Mouse (Mus musculus) brain, embryonic 14.5 days (tissue): ENCODE measurements around the gene Fam189a1. TPM values are rescaled to one million over a fixed set of nuclear protein-coding genes. Genes with fewer than 3 reads are reported as not detected.

ENCODE experiments used
- DNase-seq: peaks from one replicate; pipeline ENCODE4 v3.0.0-alpha.2; 2011; ENCODE audit warnings: low read depth
- CTCF ChIP-seq: fragments of 200-500 bp; IDR thresholded peaks from 2 replicates; pipeline ENCODE4 v1.5.1; 2012; ENCODE audit warnings: inconsistent platforms, mild to moderate bottlenecking, moderate library complexity, borderline replicate concordance; ENCODE audit not compliant: insufficient read depth, insufficient read length; ENCODE audit errors: extremely low read depth
- POLR2A ChIP-seq: fragments of 200-500 bp; IDR thresholded peaks from 2 replicates; pipeline ENCODE4 v1.6.1; 2012; ENCODE audit warnings: mild to moderate bottlenecking, inconsistent platforms, borderline replicate concordance; ENCODE audit not compliant: poor library complexity, insufficient read depth, insufficient read length, severe bottlenecking; ENCODE audit errors: extremely low read depth
- polyA plus RNA-seq: library from polyadenylated mRNA; depleted of rRNA; stranded (reverse); fragments of >200 nt; gene quantifications from 2 replicates; pipeline ENCODE4 v1.2.3, GENCODE M21; 2012

The Fam189a1 gene
- polyA plus RNA-seq, 1 experiment = 34.3 TPM

- no peak for DNase-seq
- TF ChIP-seq POLR2A (no peak), CTCF (no peak)
These were observed 90.9 kb downstream of the Fam189a1 start for GRCm38 (mm10) chr7:65065457-65065856.

GRCm38 (mm10) chr7:65064638-65065037, 91.7 kb downstream of the Fam189a1 start:
- DNase-seq = no peak
- TF ChIP-seq CTCF (no peak), POLR2A (no peak)

- DNase-seq = no peak
- no peak for TF ChIP-seq POLR2A
- TF ChIP-seq CTCF = no peak
These were observed 92.3 kb downstream of the Fam189a1 start for GRCm38 (mm10) chr7:65064096-65064495.

GRCm38 (mm10) chr7:65060163-65060799, 96.1 kb downstream of the Fam189a1 start:
- DNase-seq = peak; percentile 86
- no peak for TF ChIP-seq POLR2A
- TF ChIP-seq CTCF = no peak

- DNase-seq = peak; percentile 80
- TF ChIP-seq POLR2A (no peak), CTCF (no peak)
These were observed 99.5 kb downstream of the Fam189a1 start for GRCm38 (mm10) chr7:65056864-65057263.

GRCm38 (mm10) chr7:65051986-65052385, 104.4 kb downstream of the Fam189a1 start:
- TF ChIP-seq CTCF = no peak
- no peak for TF ChIP-seq POLR2A
- DNase-seq = no peak

GRCm38 (mm10) chr7:65049236-65049954, 107.0 kb downstream of the Fam189a1 start:
- no peak for DNase-seq
- TF ChIP-seq CTCF = no peak
- TF ChIP-seq POLR2A = no peak

- TF ChIP-seq POLR2A (no peak), CTCF (no peak)
- DNase-seq = no peak
These were observed 108.7 kb downstream of the Fam189a1 start for GRCm38 (mm10) chr7:65047700-65048099.

GRCm38 (mm10) chr7:65046690-65047089, 109.7 kb downstream of the Fam189a1 start:
- DNase-seq = peak; percentile 43
- TF ChIP-seq CTCF = no peak
- TF ChIP-seq POLR2A = no peak

GRCm38 (mm10) chr7:65044280-65044679, 112.1 kb downstream of the Fam189a1 start:
- no peak for DNase-seq

GRCm38 (mm10) chr7:65041106-65041505, 115.3 kb downstream of the Fam189a1 start:
- no peak for DNase-seq
- TF ChIP-seq POLR2A (no peak), CTCF (no peak)

More at GRCm38 (mm10) chr7:65044280-65044679, 112.1 kb downstream of the Fam189a1 start:
- no peak for TF ChIP-seq POLR2A
- no peak for TF ChIP-seq CTCF
